ENCODE assay signal across 8 mouse cellular contexts in genomic region chr5:108693872-108694288, GRCm38 (mm10). TPM values are rescaled to one million over a fixed set of nuclear protein-coding genes. Genes with fewer than 3 reads are reported as not detected.
DNase-seq lines count a peak whose midpoint lies in the region; ATAC-seq and TF ChIP-seq lines count a peak whose summit lies in the region.

No protein-coding gene starts in this region.

- WGBS in embryonic facial prominence, embryonic 11.5 days: under 1% methylated on average over 22 of the region's 43 CpGs
- WGBS in liver, embryonic 14.5 days (ENCODE audit: insufficient replicate concordance): 1% methylated on average over 36 of the region's 43 CpGs
- WGBS in stomach, embryonic 15.5 days: 1% methylated on average over 29 of the region's 43 CpGs

- no peaks in the 10 kb centered on the region for H3K36me3 ChIP-seq in embryonic facial prominence, embryonic 11.5 days (replicated peaks; ENCODE audit: control insufficient read depth, insufficient read depth, low read depth, low read length)
- H3K36me3 ChIP-seq in liver, embryonic 14.5 days (replicated peaks; ENCODE audit: control insufficient read depth, insufficient read depth, low read depth): no peaks in the 10 kb centered on the region
- H3K36me3 ChIP-seq in stomach, embryonic 15.5 days: no peaks in the 10 kb centered on the region

- no peak for TF ChIP-seq EP300 in liver, embryonic 14.5 days (IDR thresholded peaks at IDR 0.05; ENCODE audit: low read depth)

- TF ChIP-seq CTCF in liver, embryonic 14.5 days (IDR thresholded peaks at IDR 0.05; ENCODE audit: low read depth): no peak

- no peaks in the 10 kb centered on the region; the same call in 1 of the 2 replicates for H3K27me3 ChIP-seq in embryonic facial prominence, embryonic 11.5 days (ENCODE audit: control insufficient read depth, insufficient read depth, low read length)
- H3K27me3 ChIP-seq in liver, embryonic 14.5 days (ENCODE audit: control insufficient read depth, insufficient read depth, low read length): no peaks in the 10 kb centered on the region
- H3K27me3 ChIP-seq in stomach, embryonic 15.5 days (replicated peaks): no peaks in the 10 kb centered on the region

- no peaks in the 10 kb centered on the region; the same call in none of the 2 replicates for H3K4me1 ChIP-seq in embryonic facial prominence, embryonic 11.5 days (ENCODE audit: control insufficient read depth, insufficient read depth, low read length)
- peaks cover 0 to 21% of the 10 kb centered on the region in 2 experiments; a peak in 3 of 4 replicates for H3K4me1 ChIP-seq in liver, embryonic 14.5 days (replicated peaks; ENCODE audit: control insufficient read depth in 2 of 2, insufficient read depth in 2 of 2, low read length in 1 of 2)
- H3K4me1 ChIP-seq in stomach, embryonic 15.5 days: peaks cover 31% of the 10 kb centered on the region

- no peaks in the 10 kb centered on the region for H3K9me3 ChIP-seq in embryonic facial prominence, embryonic 11.5 days (replicated peaks; ENCODE audit: control insufficient read depth, low read length)
- no peaks in the 10 kb centered on the region for H3K9me3 ChIP-seq in liver, embryonic 14.5 days (ENCODE audit: control insufficient read depth, low read length)
- H3K9me3 ChIP-seq in stomach, embryonic 15.5 days: no peaks in the 10 kb centered on the region

- DNase-seq in 3T3-L1 (ENCODE audit: low read depth, low spot score): peak; percentile 93
- DNase-seq in embryonic facial prominence, embryonic 11.5 days (ENCODE audit: low spot score): peak; percentile 96
- peak; percentile 79 for DNase-seq in heart, adult 8-10 months (ENCODE audit: low spot score)
- DNase-seq in kidney, adult 8-10 months: peak; percentile 81 to 83
- DNase-seq in liver, embryonic 14.5 days (ENCODE audit: low read depth in 3 of 3, low spot score in 3 of 3): peak; percentile 85 to 88 (median 87)
- peak; percentile 90 for DNase-seq in neural tube, embryonic 10.5 days (ENCODE audit: extremely low spot score, low spot score)

- peak overlapping the region; percentile 91 for H3K4me3 ChIP-seq in embryonic facial prominence, embryonic 11.5 days (ENCODE audit: low read depth, low read length)
- peak overlapping the region; percentile 85 to 87 for H3K4me3 ChIP-seq in liver, embryonic 14.5 days (ENCODE audit: insufficient read depth in 1 of 2, low read depth in 2 of 2, low read length in 2 of 2)
- H3K4me3 ChIP-seq in stomach, embryonic 15.5 days (replicated peaks): peak overlapping the region; percentile 75

- H3K27ac ChIP-seq in embryonic facial prominence, embryonic 11.5 days (replicated peaks; ENCODE audit: low read depth, low read length): peak overlapping the region; percentile 62
- H3K27ac ChIP-seq in liver, embryonic 14.5 days: no peak overlapping the region
- peak overlapping the region; percentile 50; the same call in 1 of the 2 replicates for H3K27ac ChIP-seq in stomach, embryonic 15.5 days

- peak overlapping the region; percentile 75 for H3K4me2 ChIP-seq in embryonic facial prominence, embryonic 11.5 days (ENCODE audit: low read depth, low read length)
- H3K4me2 ChIP-seq in liver, embryonic 14.5 days (ENCODE audit: low read depth): peak overlapping the region; percentile 88
- H3K4me2 ChIP-seq in stomach, embryonic 15.5 days: peak overlapping the region; percentile 75

- peak overlapping the region; percentile 87 for H3K9ac ChIP-seq in embryonic facial prominence, embryonic 11.5 days (replicated peaks; ENCODE audit: low read length)
- H3K9ac ChIP-seq in liver, embryonic 14.5 days (replicated peaks): peak overlapping the region; percentile 82
- peak overlapping the region; percentile 56 for H3K9ac ChIP-seq in stomach, embryonic 15.5 days

- ATAC-seq in activated CD4-positive, CD25-positive, alpha-beta regulatory T cell, adult 4 months: peak; percentile 92
- peak; percentile 92 for ATAC-seq in embryonic facial prominence, embryonic 11.5 days (replicated peaks; ENCODE audit: insufficient number of reproducible peaks, low FRiP score, low TSS enrichment, low read depth)
- ATAC-seq in liver, embryonic 14.5 days (ENCODE audit: insufficient read depth): peak; percentile 93
- ATAC-seq in stomach, embryonic 15.5 days (ENCODE audit: insufficient read depth, low FRiP score, low read depth): peak; percentile 95

RNA-seq across cellular contexts. Expression of gene Fgfrl1, which starts 1.7 kb away (rescaled TPM):
- polyA plus RNA-seq in activated CD4-positive, CD25-positive, alpha-beta regulatory T cell, adult 4 months (2017; shearing (Covaris generic)): not detected
- polyA plus RNA-seq in embryonic facial prominence, embryonic 11.5 days (2014; fragmentation: Nextera tagmentation; extraction: Ambion mirVana): 21.4 and 22.4 TPM in 2 replicates
- total RNA-seq in heart, adult 8-10 months (2022): 10 to 100 TPM; 22.5 to 30.0 (median 26.3) TPM
- polyA plus RNA-seq in liver, embryonic 14.5 days (2012; rRNA removed): 11.0 and 12.7 TPM in 2 replicates
- 5.9 and 7.4 TPM in 2 replicates for polyA plus RNA-seq in liver, embryonic 14.5 days (2014; fragmentation: Nextera tagmentation; extraction: Ambion mirVana)
- 25.9 and 26.4 TPM in 2 replicates for polyA plus RNA-seq in stomach, embryonic 15.5 days (2015; fragmentation: Nextera tagmentation; extraction: Ambion mirVana)

RNA-seq across cellular contexts. Expression of gene Slc26a1, which starts 18.5 kb away (rescaled TPM):
- under 1 TPM in 1 of 2 experiments, not detected in 1; 0.31 TPM for polyA plus RNA-seq in activated CD4-positive, CD25-positive, alpha-beta regulatory T cell, adult 4 months (2017; shearing (Covaris generic))
- 0.38 and 0.71 TPM in 2 replicates for polyA plus RNA-seq in embryonic facial prominence, embryonic 11.5 days (2014; fragmentation: Nextera tagmentation; extraction: Ambion mirVana)
- total RNA-seq in heart, adult 8-10 months (2022): under 1 TPM in 1 of 4 experiments, not detected in 3; 0.06 TPM
- 15.3 and 17.9 TPM in 2 replicates for polyA plus RNA-seq in liver, embryonic 14.5 days (2012; rRNA removed)
- polyA plus RNA-seq in liver, embryonic 14.5 days (2014; fragmentation: Nextera tagmentation; extraction: Ambion mirVana): 12.6 and 15.5 TPM in 2 replicates
- 2.3 and 2.6 TPM in 2 replicates for polyA plus RNA-seq in stomach, embryonic 15.5 days (2015; fragmentation: Nextera tagmentation; extraction: Ambion mirVana)

RNA-seq across cellular contexts. Expression of gene Dgkq, which starts 24.4 kb away (rescaled TPM):
- 1 to 10 TPM; 4.4 to 4.5 TPM for polyA plus RNA-seq in activated CD4-positive, CD25-positive, alpha-beta regulatory T cell, adult 4 months (2017; shearing (Covaris generic))
- polyA plus RNA-seq in embryonic facial prominence, embryonic 11.5 days (2014; fragmentation: Nextera tagmentation; extraction: Ambion mirVana): 7.1 and 7.4 TPM in 2 replicates
- 1 to 10 TPM; 5.1 to 8.9 (median 6.1) TPM for total RNA-seq in heart, adult 8-10 months (2022)
- polyA plus RNA-seq in liver, embryonic 14.5 days (2012; rRNA removed): 4.7 TPM in 2 replicates
- polyA plus RNA-seq in liver, embryonic 14.5 days (2014; fragmentation: Nextera tagmentation; extraction: Ambion mirVana): 1.9 and 2.3 TPM in 2 replicates
- 10.6 and 11.0 TPM in 2 replicates for polyA plus RNA-seq in stomach, embryonic 15.5 days (2015; fragmentation: Nextera tagmentation; extraction: Ambion mirVana)

RNA-seq across cellular contexts. Expression of gene Idua, which starts 33.7 kb away (rescaled TPM):
- 1 to 10 TPM; 8.8 to 9.8 TPM for polyA plus RNA-seq in activated CD4-positive, CD25-positive, alpha-beta regulatory T cell, adult 4 months (2017; shearing (Covaris generic))
- polyA plus RNA-seq in embryonic facial prominence, embryonic 11.5 days (2014; fragmentation: Nextera tagmentation; extraction: Ambion mirVana): 9.6 and 10.4 TPM in 2 replicates
- 10 to 100 TPM; 17.9 to 27.3 (median 21.1) TPM for total RNA-seq in heart, adult 8-10 months (2022)
- 3.0 and 3.1 TPM in 2 replicates for polyA plus RNA-seq in liver, embryonic 14.5 days (2012; rRNA removed)
- polyA plus RNA-seq in liver, embryonic 14.5 days (2014; fragmentation: Nextera tagmentation; extraction: Ambion mirVana): 2.5 and 2.9 TPM in 2 replicates
- polyA plus RNA-seq in stomach, embryonic 15.5 days (2015; fragmentation: Nextera tagmentation; extraction: Ambion mirVana): 13.4 and 13.9 TPM in 2 replicates

Comparison
In these comparisons a context has a peak if more than half of its experiments do, and no peak if none do; other contexts are left out.
1. RNA of gene Fgfrl1, which starts 1.7 kb away (polyA plus RNA-seq): 25.9 to 26.4 TPM in stomach, embryonic 15.5 days, 21.4 to 22.4 TPM in embryonic facial prominence, embryonic 11.5 days and 5.9 to 12.7 TPM in liver, embryonic 14.5 days; not detected in activated CD4-positive, CD25-positive, alpha-beta regulatory T cell, adult 4 months; every median in the first group is over 4 times any median in the second.
2. Peak in every context shown above with its lines, with median percentiles within 50 percentile points of each other: DNase-seq, ATAC-seq, H3K4me2 ChIP-seq, H3K4me3 ChIP-seq and H3K9ac ChIP-seq.